Mouse (Mus musculus) left cerebral cortex, adult 2 months (tissue): ENCODE measurements at regions not wholly inside any gene's neighbourhood (a gene's known extent, or its start where the extent isn't known, plus 50 kb on each side); places are given as distances from the start of the nearest gene placed in this dataset.
A peak's percentile ranks its signal among the peaks of the same experiment; 100 is the strongest.

Experiments used
- DNase-seq, 2 experiments: peaks; one replicate each; pipeline ENCODE4 v3.0.0; 2021 to 2022; ENCODE audit warnings: low spot score in 2 of 2, mixed read lengths in 1 of 2; ENCODE audit errors: extremely low spot score in 1 of 2
- H3K27ac ChIP-seq: fragments of 200-600 bp; 2 replicates; pipeline ENCODE4 v1.8.1; 2022
- H3K4me3 ChIP-seq: fragments of 200-600 bp; 2 replicates; pipeline ENCODE4 v1.8.1; 2022
- CTCF ChIP-seq: fragments of 200-600 bp; IDR thresholded peaks from 2 replicates; pipeline ENCODE4 v1.8.1; 2022; ENCODE audit warnings: antibody characterized with exemption, mild to moderate bottlenecking, moderate library complexity
- intact Hi-C: fragments of 180-260 bp; cut with DNase I; formaldehyde crosslinking; loops from one replicate; pipeline ENCODE4 v1.15.1; 2025

GRCm38 (mm10) chr16:70103791-70104378 is 209.9 kb upstream of the Gbe1 start:
- intact Hi-C loops: no loop called here
- DNase-seq: no peak

GRCm38 (mm10) chr16:70141466-70141865 is 172.3 kb upstream of the Gbe1 start:
- no peak for DNase-seq
- no peak for TF ChIP-seq CTCF
- H3K4me3 ChIP-seq: no peak overlapping the region
- no peak overlapping the region for H3K27ac ChIP-seq
- intact Hi-C loops: no loop called here

More at GRCm38 (mm10) chr16:70103791-70104378, 209.9 kb upstream of the Gbe1 start:
- no peak overlapping the region for H3K4me3 ChIP-seq
- no peak for TF ChIP-seq CTCF
- H3K27ac ChIP-seq: no peak overlapping the region

- Histone ChIP-seq H3K4me3 (no peak overlapping the region), H3K27ac (no peak overlapping the region)
- intact Hi-C loops: no loop called here
- no peak for DNase-seq
- no peak for TF ChIP-seq CTCF
Measured at GRCm38 (mm10) chr16:70147673-70148359, 165.9 kb upstream of the Gbe1 start.

GRCm38 (mm10) chr16:70154587-70154986 is 159.2 kb upstream of the Gbe1 start:
- intact Hi-C loops: no loop called here
- H3K27ac ChIP-seq: no peak overlapping the region
- no peak overlapping the region for H3K4me3 ChIP-seq
- no peak for DNase-seq
- TF ChIP-seq CTCF: no peak

GRCm38 (mm10) chr16:70160539-70160938 is 153.2 kb upstream of the Gbe1 start:
- no peak for DNase-seq
- intact Hi-C loops: no loop called here
- peak; percentile 51 for TF ChIP-seq CTCF
- Histone ChIP-seq H3K4me3 (no peak overlapping the region), H3K27ac (no peak overlapping the region)

GRCm38 (mm10) chr16:70175140-70175539 is 138.6 kb upstream of the Gbe1 start:
- DNase-seq: no peak
- intact Hi-C loops: loop anchor here (5.0 kb wide), 1 partner anchor 83 kb away; no protein-coding TSS in a partner anchor
- no peak overlapping the region for H3K4me3 ChIP-seq
- H3K27ac ChIP-seq: peak overlapping the region; percentile 49
- no peak for TF ChIP-seq CTCF

- DNase-seq: no peak
- no peak for TF ChIP-seq CTCF
- no peak overlapping the region for H3K4me3 ChIP-seq
- no peak overlapping the region for H3K27ac ChIP-seq
- intact Hi-C loops: loop anchor here (5.0 kb wide), 1 partner anchor 87 kb away; no protein-coding TSS in a partner anchor
Measured at GRCm38 (mm10) chr16:70178975-70179374, 134.8 kb upstream of the Gbe1 start.

- no peak overlapping the region for H3K27ac ChIP-seq
- intact Hi-C loops: no loop called here
- H3K4me3 ChIP-seq: no peak overlapping the region
- no peak for TF ChIP-seq CTCF
- DNase-seq: no peak
Measured at GRCm38 (mm10) chr16:70213861-70214597, 99.7 kb upstream of the Gbe1 start.

- no peak overlapping the region for H3K27ac ChIP-seq
- intact Hi-C loops: no loop called here
- DNase-seq: no peak
Measured at GRCm38 (mm10) chr16:70214800-70215199, 98.9 kb upstream of the Gbe1 start.

GRCm38 (mm10) chr16:70227601-70228226 is 86.0 kb upstream of the Gbe1 start:
- TF ChIP-seq CTCF: no peak
- no peak overlapping the region for H3K27ac ChIP-seq
- intact Hi-C loops: no loop called here
- H3K4me3 ChIP-seq: no peak overlapping the region
- no peak for DNase-seq

More at GRCm38 (mm10) chr16:70214800-70215199, 98.9 kb upstream of the Gbe1 start:
- TF ChIP-seq CTCF: no peak
- no peak overlapping the region for H3K4me3 ChIP-seq

- no peak overlapping the region for H3K27ac ChIP-seq
- H3K4me3 ChIP-seq: no peak overlapping the region
- peak; percentile 13 for TF ChIP-seq CTCF
- no peak for DNase-seq
- intact Hi-C loops: no loop called here
Measured at GRCm38 (mm10) chr16:70232706-70233105, 81.0 kb upstream of the Gbe1 start.

- no peak overlapping the region for H3K27ac ChIP-seq
- no peak for DNase-seq
- TF ChIP-seq CTCF: no peak
- intact Hi-C loops: no loop called here
- no peak overlapping the region for H3K4me3 ChIP-seq
Measured at GRCm38 (mm10) chr16:70235189-70235588, 78.6 kb upstream of the Gbe1 start.
